Mouse (Mus musculus) thymus, postnatal 4 days (tissue): ENCODE measurements around the gene Rasgrp3.
"Not testable (repeated sequence)": the region's sequence is repeated elsewhere in the genome, so short reads cannot be mapped to it uniquely, and the experiment has no call there.

ENCODE experiments used
- DNase-seq: peaks from one replicate; pipeline ENCODE4 v3.0.0; 2021

Gene Rasgrp3

GRCm38 (mm10) chr17:75463223-75463622, 27.5 kb downstream of the Rasgrp3 start:
- DNase-seq, result not testable (repeated sequence)

DNA sequence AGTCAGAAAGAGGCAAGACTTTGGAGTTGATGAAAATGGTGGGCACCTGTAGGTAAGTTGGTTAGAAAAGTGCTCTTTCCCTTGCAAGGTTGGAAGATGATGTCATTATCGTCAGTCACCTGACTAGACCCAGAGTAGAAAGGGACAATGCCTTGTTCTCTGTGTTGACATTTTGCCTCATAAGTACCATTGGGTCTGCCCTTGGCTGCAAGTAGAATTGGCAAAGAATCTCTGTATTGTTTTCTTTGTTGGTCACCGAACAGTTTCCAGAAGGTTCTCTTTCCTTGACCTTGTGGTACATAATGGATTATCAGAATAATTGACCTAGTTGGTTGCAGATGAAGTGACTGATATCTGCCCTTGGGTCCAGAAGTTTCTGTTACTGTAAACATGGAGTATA, 27.9 kb downstream of the Rasgrp3 start:
- DNase-seq, result no peak

GRCm38 (mm10) chr17:75464331-75464982, 28.8 kb downstream of the Rasgrp3 start:
- no peak for DNase-seq

DNA sequence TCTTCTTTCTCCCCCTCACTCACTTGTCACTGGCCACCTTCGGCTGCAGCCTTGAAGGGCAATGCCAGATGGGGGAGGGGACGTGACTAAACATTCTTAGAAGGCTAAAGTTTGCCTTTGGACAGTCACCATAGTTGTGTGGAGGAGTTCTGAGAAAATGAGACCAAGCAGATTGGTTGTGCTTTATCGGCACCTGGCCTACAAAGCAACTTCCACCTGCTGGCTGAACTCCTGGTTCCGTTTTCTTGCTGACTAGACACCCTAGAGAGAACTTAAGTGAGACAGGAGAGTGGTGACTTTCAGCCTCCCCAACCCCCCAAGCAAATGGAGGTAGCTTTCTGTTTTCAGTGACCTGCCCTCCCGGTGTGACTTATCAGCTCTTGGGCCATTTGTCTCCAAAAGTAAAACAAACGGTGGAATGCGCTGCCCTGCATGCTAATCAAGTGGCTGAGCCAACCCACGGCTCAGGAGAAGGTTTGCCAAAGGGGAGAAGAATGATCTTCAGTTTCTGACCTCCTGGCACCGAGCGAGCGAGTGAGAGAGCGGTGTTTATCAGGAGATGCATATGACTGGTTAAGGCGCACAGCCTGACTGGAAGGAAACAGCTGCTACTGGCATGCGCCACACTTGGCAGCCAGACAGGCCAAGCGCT, 29.4 kb downstream of the Rasgrp3 start:
- no peak for DNase-seq

GRCm38 (mm10) chr17:75465635-75465997, 29.9 kb downstream of the Rasgrp3 start:
- no peak for DNase-seq

DNA sequence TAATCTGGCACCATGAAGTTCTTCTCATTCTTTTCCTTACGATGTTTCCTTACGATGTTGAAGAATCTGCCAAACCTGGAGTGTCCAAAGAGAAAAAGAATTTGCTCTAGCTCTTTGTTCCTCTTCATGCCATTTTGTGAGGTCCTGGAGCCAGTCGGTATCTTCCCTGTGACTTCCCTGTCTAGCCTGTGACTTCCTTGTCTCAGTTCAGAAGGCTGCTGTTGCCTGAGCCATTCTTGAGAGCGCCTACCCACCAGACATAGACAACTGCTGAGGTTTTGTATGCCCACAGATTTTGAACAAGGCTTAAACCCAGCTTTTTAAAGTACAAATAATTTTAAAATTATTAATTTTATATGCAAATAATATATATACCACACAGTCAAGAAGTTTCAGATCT, 31.3 kb downstream of the Rasgrp3 start:
- no peak for DNase-seq

DNA sequence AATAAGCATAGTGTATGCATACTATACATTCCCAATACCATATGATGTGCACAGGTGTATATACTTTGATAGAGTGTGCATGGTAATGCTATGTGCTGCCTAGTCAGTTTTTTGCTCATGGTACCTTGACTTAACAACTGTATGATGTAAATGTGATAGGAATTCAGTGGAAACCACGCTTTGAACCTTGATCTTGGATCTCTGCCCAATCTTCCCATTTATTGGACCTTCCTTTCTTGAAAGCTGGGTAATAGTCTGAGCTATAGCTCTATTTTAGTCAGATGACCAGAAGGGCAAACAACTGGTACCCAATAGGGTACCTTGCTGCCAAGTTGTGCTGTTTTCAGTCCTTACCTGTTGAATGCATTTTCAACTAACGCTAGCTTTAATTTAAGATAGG, 31.8 kb downstream of the Rasgrp3 start:
- DNase-seq, result no peak

DNA sequence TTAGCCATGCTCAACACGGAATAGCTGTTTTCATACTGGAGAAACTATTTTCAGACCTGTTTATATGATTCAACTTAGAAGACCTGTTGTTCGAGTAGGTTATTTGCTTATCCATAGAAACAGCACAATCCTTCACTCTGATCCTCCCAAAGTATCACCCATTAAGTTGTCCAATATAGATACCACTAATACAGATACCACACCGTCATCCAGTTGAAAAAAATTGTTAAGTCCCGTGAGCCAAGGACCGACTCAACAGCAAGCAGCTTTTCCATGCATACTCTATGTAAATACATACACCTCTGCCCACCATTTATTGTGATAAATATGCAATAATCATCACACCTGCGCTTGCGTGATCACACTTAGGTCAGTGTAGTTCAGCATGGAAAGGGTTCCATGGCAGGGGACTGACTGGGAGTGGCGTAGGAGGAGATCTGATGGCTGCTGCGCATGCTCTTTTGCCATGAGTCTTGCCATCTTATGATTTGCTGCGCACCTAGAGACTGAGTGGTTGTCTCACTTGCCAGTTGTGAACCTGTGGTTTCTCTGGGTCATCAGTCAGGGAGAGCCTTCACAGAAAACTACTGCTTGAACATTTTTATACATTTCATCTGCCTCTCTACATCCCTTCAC, 32.9 kb downstream of the Rasgrp3 start:
- no peak for DNase-seq

- DNase-seq, result no peak
Measured at GRCm38 (mm10) chr17:75470325-75470724, 34.6 kb downstream of the Rasgrp3 start.

GRCm38 (mm10) chr17:75470885-75471610, 35.4 kb downstream of the Rasgrp3 start:
- DNase-seq, result no peak

DNA sequence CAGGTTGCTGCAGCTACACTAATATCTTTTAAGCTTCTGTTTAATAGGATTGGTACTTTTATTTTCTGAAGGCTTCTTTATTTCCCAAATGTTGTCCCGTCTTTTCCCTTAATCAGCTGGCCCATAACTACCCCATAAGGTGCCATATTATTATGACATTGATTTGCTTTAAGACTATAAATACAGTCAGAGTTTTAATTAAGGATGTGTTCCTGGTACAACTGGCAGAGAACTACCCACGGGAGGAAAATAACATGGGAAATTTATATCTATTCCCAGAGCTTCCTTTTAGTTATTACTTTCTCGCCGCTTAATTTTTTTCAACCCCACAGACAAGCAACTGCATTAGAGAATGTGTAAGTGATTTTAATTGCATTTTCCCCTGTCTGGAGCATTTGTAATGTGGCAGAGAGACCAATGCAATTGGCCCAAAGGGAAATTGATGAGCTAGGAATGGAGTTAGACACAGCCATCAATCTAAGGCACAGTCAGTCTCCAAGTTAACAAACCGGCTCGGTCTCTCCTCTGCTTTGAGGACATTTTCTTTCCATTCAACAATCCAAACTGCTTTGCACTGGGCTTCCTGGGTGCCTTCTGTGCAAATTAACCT, 36.1 kb downstream of the Rasgrp3 start:
- DNase-seq, result no peak

DNA sequence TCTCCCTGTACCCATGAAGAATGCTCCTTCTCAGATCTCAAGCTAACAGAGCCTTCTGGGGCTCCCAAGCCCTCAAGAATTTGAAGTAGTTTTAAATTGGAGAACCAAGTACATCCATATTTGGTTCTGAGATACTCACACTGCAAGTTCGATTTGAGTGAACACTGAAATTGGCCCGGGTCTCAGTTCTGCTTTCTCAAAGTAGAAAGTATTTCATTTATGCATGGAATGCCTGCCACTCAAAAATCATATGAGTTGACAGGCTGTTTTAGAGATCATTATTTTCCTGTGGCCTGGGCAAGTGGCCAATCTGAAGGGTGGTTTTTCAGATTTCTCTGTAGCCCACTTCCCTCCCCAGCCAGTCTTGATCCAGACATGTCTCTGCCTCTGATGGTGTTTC, 36.7 kb downstream of the Rasgrp3 start:
- no peak for DNase-seq

DNA sequence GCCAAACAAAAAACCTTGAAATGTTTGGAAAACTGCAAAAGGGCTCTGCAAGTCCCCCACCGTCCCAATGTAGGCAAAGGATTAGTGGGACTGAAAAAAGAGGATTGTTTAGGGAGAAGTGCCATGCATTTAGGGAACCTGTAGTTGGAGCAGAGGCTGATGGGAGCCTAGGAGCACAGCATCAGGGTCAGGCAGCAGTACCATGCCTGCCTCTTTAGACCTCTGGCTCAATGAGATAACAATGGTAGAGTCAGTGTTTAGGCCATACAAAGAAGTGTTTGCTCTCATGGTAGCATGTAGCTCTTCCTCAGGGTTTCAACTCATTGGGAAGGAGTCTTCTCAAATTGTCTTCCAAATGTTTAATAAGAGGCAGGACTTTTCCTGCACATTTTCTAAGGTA, 40.3 kb downstream of the Rasgrp3 start:
- no peak for DNase-seq

GRCm38 (mm10) chr17:75476736-75477416, 41.2 kb downstream of the Rasgrp3 start:
- DNase-seq, result no peak

DNA sequence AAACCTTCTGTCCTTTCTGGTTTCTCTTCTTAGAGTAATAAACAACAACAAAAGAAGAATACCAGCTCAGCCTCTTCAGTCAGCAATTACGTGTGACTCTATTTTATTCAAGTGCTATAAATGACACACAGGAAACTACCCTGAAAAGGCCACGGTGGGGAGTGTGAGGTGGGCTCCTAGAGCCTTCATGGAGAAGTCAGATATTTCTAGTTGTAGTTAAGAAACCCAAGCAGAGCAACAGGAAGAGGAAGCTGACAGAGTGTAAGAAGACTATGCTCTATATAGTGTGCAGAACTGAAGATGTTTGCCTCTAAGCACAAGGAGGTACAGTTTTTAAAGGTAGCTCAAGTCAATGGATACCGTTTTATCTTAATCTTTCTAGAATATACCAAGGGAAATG, 42.0 kb downstream of the Rasgrp3 start:
- DNase-seq, result no peak

DNA sequence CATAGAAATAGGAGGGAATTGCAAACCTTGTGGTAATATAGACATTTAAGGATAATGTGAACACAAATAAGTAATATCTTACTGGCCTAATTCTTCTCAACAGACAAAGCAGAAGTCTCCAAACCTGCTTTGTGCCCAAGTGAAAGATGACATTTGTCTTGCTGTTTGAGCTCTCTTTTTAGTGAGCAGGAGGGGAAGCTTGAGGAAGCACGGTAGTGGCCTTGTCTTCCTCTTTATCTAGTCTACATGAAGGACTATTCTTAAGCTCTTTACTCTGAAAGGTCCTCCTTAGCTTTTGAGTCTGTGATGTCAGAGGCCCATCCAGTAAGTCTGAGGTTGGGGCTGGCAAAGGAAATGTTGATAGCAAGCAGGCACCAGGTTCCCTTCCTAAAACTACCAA, 43.1 kb downstream of the Rasgrp3 start:
- no peak for DNase-seq

- no peak for DNase-seq
Measured at GRCm38 (mm10) chr17:75479663-75480062, 44.0 kb downstream of the Rasgrp3 start.

- no peak for DNase-seq
Measured at GRCm38 (mm10) chr17:75480379-75480778, 44.7 kb downstream of the Rasgrp3 start.

- DNase-seq, result no peak
Measured at GRCm38 (mm10) chr17:75486205-75486604, 50.5 kb downstream of the Rasgrp3 start.

GRCm38 (mm10) chr17:75495213-75495612, 59.5 kb downstream of the Rasgrp3 start:
- DNase-seq, result no peak

- no peak for DNase-seq
Measured at GRCm38 (mm10) chr17:75498241-75498651, 62.5 kb downstream of the Rasgrp3 start.

GRCm38 (mm10) chr17:75503031-75503430, 67.3 kb downstream of the Rasgrp3 start:
- DNase-seq, result no peak

- DNase-seq, result no peak
Measured at GRCm38 (mm10) chr17:75505053-75505452, 69.4 kb downstream of the Rasgrp3 start.
